Mouse (Mus musculus): ENCODE measurements around the gene Neurl1a.

GRCm38 (mm10) chr19:47151332-47152061 is 27.1 kb upstream of the Neurl1a start:
- TF ChIP-seq CTCF (IDR thresholded peaks at IDR 0.05; ENCODE audit: insufficient read depth, low read length), result no peak
- no peak for TF ChIP-seq POLR2A (IDR thresholded peaks at IDR 0.05; ENCODE audit: borderline replicate concordance, extremely low read depth, low read depth, low read length)
